Mouse (Mus musculus) megakaryocyte, embryonic 14.5 days (primary cell): ENCODE data around the gene Bri3. TPM values are rescaled to one million over a fixed set of nuclear protein-coding genes. Genes with fewer than 3 reads are reported as not detected.

Experiments
- H3K27me3 ChIP-seq: replicated peaks from 2 replicates; pipeline ENCODE3; 2012; ENCODE audit warnings: inconsistent platforms
- H3K36me3 ChIP-seq: replicated peaks from 2 replicates; pipeline ENCODE3; 2012; ENCODE audit warnings: low read length, inconsistent platforms, mixed read lengths
- H3K4me1 ChIP-seq: 2 replicates; pipeline ENCODE4 v1.6.1; 2012; ENCODE audit warnings: inconsistent platforms
- H3K4me3 ChIP-seq: replicated peaks from 2 replicates; pipeline ENCODE3; 2012; ENCODE audit warnings: moderate library complexity, mild to moderate bottlenecking, inconsistent platforms
- H3K9me3 ChIP-seq: 2 replicates; pipeline ENCODE4 v1.6.1; 2012; ENCODE audit warnings: inconsistent platforms
- FLI1 ChIP-seq: IDR thresholded peaks from 2 replicates; pipeline ENCODE4 v1.6.1; 2012; ENCODE audit warnings: low read length, inconsistent platforms, mixed read lengths
- GATA1 ChIP-seq: IDR thresholded peaks from 3 replicates; pipeline ENCODE4 v1.6.1; 2012; ENCODE audit warnings: mixed read lengths, low read length, inconsistent platforms, borderline replicate concordance
- polyA plus RNA-seq: library from polyadenylated mRNA; stranded (reverse); fragments of >175 nt; gene quantifications from 2 replicates; pipeline ENCODE4 v1.2.3, GENCODE M21; 2012; ENCODE audit warnings: low replicate concordance; ENCODE audit not compliant: insufficient read depth

Gene Bri3
- polyA plus RNA-seq, 1 experiment, result 100 TPM

GRCm38 (mm10) chr5:144387851-144388250 lies 143.6 kb downstream of the Bri3 start:
- Histone ChIP-seq H3K9me3 (peaks cover 37% of the 10 kb centered on the region), H3K36me3 (no peaks in the 10 kb centered on the region), H3K27me3 (no peaks in the 10 kb centered on the region), H3K4me3 (no peak overlapping the region), H3K4me1 (no peaks in the 10 kb centered on the region)
- TF ChIP-seq GATA1 (no peak), FLI1 (no peak)

- H3K4me1 ChIP-seq, result no peaks in the 10 kb centered on the region
- H3K36me3 ChIP-seq, result no peaks in the 10 kb centered on the region
- TF ChIP-seq GATA1, result no peak
- TF ChIP-seq FLI1, result no peak
- no peak overlapping the region for H3K4me3 ChIP-seq
- peaks cover 33% of the 10 kb centered on the region for H3K9me3 ChIP-seq
- no peaks in the 10 kb centered on the region for H3K27me3 ChIP-seq
These were observed 149.9 kb downstream of the Bri3 start for GRCm38 (mm10) chr5:144394142-144394541.

GRCm38 (mm10) chr5:144397566-144397965 lies 153.3 kb downstream of the Bri3 start:
- TF ChIP-seq FLI1 (no peak), GATA1 (no peak)
- no peaks in the 10 kb centered on the region for H3K27me3 ChIP-seq
- H3K36me3 ChIP-seq, result no peaks in the 10 kb centered on the region
- H3K4me1 ChIP-seq, result no peaks in the 10 kb centered on the region
- no peak overlapping the region for H3K4me3 ChIP-seq
- peaks cover 29% of the 10 kb centered on the region for H3K9me3 ChIP-seq

DNA sequence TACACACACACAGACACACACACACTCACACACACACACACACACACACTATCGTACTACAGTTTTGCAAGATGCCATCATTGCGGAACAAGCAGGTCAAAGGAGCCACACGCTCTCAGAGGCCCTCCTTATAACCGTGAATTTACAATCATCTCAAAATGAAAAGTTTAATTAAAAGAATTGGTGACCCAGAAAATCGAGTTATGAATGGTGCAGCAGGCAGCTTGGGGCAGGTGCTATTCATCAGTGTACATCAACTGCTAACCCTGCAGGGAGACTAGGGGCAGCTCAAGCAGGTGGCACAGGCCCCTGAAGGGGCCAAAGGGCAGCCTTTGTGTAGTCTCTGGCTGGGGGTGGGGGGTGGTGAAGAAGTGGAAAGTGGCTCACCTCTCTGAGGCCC lies 156.6 kb downstream of the Bri3 start:
- H3K4me3 ChIP-seq, result no peak overlapping the region
- no peaks in the 10 kb centered on the region for H3K27me3 ChIP-seq
- peaks cover 18% of the 10 kb centered on the region for H3K9me3 ChIP-seq
- TF ChIP-seq GATA1 (no peak), FLI1 (no peak)
- H3K4me1 ChIP-seq, result no peaks in the 10 kb centered on the region
- no peaks in the 10 kb centered on the region for H3K36me3 ChIP-seq

GRCm38 (mm10) chr5:144406256-144406655 lies 162.0 kb downstream of the Bri3 start:
- peaks cover 11% of the 10 kb centered on the region for H3K9me3 ChIP-seq
- no peaks in the 10 kb centered on the region for H3K4me1 ChIP-seq
- no peak overlapping the region for H3K4me3 ChIP-seq
- TF ChIP-seq GATA1 (no peak), FLI1 (no peak)
- no peaks in the 10 kb centered on the region for H3K36me3 ChIP-seq
- no peaks in the 10 kb centered on the region for H3K27me3 ChIP-seq

- H3K9me3 ChIP-seq, result peaks cover 7% of the 10 kb centered on the region
- no peaks in the 10 kb centered on the region for H3K4me1 ChIP-seq
- H3K36me3 ChIP-seq, result no peaks in the 10 kb centered on the region
- no peak overlapping the region for H3K4me3 ChIP-seq
- H3K27me3 ChIP-seq, result no peaks in the 10 kb centered on the region
- TF ChIP-seq GATA1 (no peak), FLI1 (no peak)
These were observed 166.4 kb downstream of the Bri3 start for GRCm38 (mm10) chr5:144410666-144411065.

DNA sequence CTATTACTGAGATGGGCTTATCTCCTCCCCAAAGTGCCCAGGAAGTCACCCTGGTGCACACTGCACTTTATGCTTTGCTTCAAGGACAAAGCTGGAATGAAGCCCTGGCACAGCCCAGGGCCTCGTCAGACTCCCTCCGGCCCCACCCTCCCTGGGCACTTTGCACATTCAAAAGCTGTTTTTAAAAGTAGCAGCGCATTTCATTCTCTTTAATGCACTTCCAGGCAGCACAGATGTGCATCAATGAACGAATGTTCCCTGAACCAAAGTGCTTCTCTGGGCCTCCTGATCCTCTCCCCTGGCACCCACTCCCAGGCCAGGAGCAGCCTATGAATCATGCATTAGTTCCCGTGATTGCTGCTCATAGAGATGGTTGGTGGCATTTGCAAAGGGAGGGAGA lies 167.5 kb downstream of the Bri3 start:
- peaks cover 7% of the 10 kb centered on the region for H3K9me3 ChIP-seq
- TF ChIP-seq FLI1 (no peak), GATA1 (no peak)
- no peaks in the 10 kb centered on the region for H3K27me3 ChIP-seq
- H3K4me3 ChIP-seq, result no peak overlapping the region
- no peaks in the 10 kb centered on the region for H3K36me3 ChIP-seq
- no peaks in the 10 kb centered on the region for H3K4me1 ChIP-seq

- TF ChIP-seq FLI1, result no peak
- TF ChIP-seq GATA1, result no peak
- peaks cover 7% of the 10 kb centered on the region for H3K9me3 ChIP-seq
- no peaks in the 10 kb centered on the region for H3K36me3 ChIP-seq
- H3K27me3 ChIP-seq, result no peaks in the 10 kb centered on the region
- H3K4me3 ChIP-seq, result no peak overlapping the region
- H3K4me1 ChIP-seq, result no peaks in the 10 kb centered on the region
These were observed 168.5 kb downstream of the Bri3 start for GRCm38 (mm10) chr5:144412781-144413180.

DNA sequence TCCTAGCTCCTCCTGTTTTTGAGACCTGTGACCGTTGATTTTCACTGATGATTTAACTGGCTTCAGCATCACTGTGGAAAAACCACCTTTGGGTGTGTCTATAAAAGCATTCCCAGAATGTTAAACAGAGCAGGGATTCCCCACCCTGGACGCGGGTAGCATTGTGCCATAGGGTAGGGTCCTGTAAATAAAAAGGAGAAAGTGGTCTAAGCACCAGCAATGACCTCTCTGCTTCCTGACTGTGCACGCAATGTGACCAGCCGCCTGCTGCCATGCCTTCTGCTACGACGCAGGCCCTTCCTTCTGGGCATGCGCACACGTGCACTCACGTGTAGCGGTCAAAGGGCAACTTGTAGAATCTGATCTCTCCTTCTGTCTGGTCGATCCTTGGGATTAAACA lies 174.2 kb downstream of the Bri3 start:
- Histone ChIP-seq H3K27me3 (no peaks in the 10 kb centered on the region), H3K9me3 (peaks cover 35% of the 10 kb centered on the region), H3K36me3 (no peaks in the 10 kb centered on the region), H3K4me3 (no peak overlapping the region), H3K4me1 (no peaks in the 10 kb centered on the region)
- no peak for TF ChIP-seq FLI1
- no peak for TF ChIP-seq GATA1

GRCm38 (mm10) chr5:144420001-144420400 lies 175.8 kb downstream of the Bri3 start:
- Histone ChIP-seq H3K36me3 (no peaks in the 10 kb centered on the region), H3K4me3 (no peak overlapping the region), H3K9me3 (peaks cover 38% of the 10 kb centered on the region), H3K27me3 (no peaks in the 10 kb centered on the region), H3K4me1 (no peaks in the 10 kb centered on the region)
- no peak for TF ChIP-seq FLI1
- no peak for TF ChIP-seq GATA1

DNA sequence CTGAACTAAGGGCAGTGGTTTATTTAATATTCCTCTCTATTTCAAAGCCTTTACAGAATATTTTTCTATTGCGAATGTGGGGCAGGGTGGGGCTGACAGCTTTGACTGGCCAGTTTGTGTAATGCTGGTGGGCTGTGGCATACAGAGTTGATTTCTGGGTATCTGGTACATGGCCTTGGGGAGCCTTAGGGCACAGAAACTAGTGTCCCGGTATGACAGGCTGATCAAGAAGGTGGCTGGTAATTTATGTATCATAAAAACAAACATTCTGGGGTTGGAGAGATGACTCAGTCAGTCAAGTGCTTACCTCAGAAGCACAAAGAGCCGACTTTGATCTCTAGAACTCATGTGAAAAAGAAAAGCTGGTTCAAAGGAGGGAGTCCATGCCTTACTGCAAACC lies 182.5 kb downstream of the Bri3 start:
- H3K9me3 ChIP-seq, result peaks cover 20% of the 10 kb centered on the region; the same call in 1 of the 2 replicates
- no peaks in the 10 kb centered on the region for H3K36me3 ChIP-seq
- H3K4me3 ChIP-seq, result no peak overlapping the region
- H3K27me3 ChIP-seq, result no peaks in the 10 kb centered on the region
- TF ChIP-seq FLI1 (no peak), GATA1 (no peak)
- no peaks in the 10 kb centered on the region for H3K4me1 ChIP-seq
